Mouse (Mus musculus) spleen, postnatal 14 days (tissue): ENCODE measurements around the gene Adap2.
A peak's percentile ranks its signal among the peaks of the same experiment; 100 is the strongest.

ENCODE experiments used
- DNase-seq, 2 experiments: peaks; one replicate each; pipeline ENCODE4 v3.0.0; 2021 to 2022; ENCODE audit warnings: low spot score in 2 of 2

Adap2 gene

DNA sequence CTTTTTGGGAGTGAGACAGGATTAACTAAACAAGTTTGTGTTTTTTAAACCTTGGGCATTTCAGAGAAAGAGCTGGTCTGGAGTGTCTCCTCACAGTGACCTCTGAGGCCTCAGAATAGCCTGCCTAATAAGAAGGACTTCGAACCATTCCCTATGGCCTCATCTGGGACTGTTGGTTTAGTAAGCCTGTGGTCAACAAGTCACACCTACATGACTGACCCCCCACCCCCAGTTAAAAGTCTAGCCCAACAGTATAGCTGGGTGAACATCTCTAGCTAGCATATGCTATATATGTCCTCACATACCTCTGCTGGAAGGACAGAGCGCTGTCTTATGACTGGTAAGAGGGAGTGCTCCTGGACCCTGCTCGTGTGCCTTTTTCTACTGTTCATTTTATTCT is 45.4 kb downstream of the Adap2 start:
- DNase-seq: no peak

DNA sequence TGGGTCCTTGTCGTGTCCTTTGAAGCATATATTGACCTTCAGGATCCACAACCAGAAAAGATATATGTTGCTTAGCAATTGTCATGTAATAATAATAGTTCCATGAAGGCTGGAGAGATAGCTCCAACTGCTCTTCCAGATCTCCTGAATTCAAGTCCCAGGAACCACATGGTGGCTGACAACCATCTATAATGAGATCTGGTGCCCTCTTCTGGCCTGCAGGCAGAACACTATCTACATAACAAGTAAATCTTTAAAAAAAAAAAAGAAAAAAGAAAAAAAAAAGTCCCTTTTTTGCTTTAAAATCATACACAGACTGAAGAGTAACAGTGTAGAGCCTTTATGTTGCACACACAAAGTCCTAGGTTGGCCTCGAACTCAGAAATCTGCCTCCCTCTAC is 45.9 kb downstream of the Adap2 start:
- DNase-seq: no peak

DNA sequence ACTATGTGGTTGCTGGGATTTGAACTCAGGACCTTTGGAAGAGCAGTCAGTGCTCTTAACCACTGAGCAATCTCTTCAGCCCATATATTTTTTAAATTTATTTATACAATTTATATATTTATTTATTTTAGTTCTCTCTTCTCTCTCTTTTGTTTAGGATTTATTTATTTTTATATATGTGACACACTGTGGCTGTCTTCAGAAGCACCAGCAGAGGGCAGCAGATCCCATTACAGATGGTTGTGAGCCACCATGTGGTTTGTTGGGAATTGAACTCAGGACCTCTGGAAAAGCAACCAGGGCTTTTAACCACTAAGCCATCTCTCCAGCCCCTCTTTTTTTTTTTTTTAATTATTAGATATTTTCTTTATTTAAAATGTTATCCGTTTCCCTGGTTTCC is 46.4 kb downstream of the Adap2 start:
- DNase-seq: peak in 1 of 2 experiments; percentile 23

DNA sequence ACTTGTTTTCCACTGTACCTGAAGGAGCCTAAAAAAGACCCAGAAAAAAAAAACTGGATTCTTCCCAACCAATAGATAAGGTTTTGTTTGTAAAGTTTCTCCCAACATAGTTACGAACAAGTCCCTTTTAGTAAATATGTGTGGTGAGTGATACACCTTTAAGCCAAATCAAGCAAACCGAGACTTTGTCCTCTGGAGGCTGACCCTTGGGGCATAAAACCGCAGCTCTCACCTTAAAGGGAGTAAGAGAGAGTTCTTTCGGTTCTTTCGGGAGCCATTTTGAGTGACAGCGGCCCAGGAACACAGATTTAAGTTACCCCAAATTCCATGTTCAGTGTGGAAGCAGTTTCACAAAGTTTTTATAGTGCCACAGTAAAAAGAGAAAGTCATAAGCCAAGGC is 48.4 kb downstream of the Adap2 start:
- DNase-seq: no peak

DNA sequence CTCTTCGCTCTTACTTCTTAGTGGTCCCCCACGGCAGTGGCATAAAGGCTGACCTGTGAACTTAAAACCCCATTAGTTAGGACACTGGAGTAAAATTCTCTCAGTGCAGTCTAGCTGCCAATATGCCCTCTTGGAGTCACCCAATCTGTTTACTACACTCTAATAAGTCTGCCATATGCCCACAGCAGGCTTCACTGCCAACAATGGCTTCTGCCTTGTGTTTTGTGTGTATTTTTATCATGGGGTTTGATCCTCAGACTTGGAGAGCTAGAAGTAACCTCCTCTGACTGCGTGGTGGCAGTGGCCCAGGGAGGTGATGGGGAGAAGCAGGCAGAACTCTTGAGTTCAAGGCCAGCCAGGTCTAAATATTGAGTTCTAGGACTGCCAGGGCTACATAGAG is 50.1 kb downstream of the Adap2 start:
- DNase-seq: no peak

DNA sequence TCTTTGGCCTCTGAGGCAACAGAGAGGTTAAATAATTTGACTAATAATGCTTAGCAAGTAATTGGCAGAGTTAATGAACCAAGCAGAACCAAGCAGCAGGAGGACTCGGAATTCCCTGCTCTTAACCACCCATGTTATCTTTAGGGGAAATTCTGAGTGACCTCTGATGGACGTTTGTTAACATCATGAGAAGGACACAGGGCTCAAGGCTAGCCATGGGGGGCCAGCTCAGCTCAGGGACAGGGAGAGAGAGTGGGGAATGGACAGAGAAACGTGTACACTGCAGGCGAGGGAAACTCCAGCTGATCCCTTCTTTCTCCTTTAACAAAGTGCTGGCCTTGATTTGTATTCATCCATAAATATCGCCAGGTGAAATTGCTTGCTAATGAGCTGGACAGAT is 51.0 kb downstream of the Adap2 start:
- no peak for DNase-seq

DNA sequence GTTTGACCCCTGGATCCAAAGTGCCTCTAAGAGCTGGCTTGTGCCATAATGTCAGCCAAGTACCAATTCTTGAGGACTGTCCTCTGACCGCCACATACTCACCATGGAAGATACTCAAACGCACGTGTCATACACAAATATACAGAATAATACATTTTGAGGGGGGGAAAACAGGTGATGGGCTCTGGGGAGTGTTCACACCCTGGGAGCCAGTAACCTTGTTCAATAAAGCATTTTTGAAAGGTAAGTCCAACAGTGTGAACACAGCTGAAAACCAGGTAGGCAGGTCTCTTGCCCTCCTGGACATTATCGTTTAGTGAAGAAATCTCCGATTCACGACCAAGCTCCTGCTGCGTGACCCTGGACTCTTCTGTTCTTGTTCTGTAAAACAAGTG is 54.6 kb downstream of the Adap2 start:
- DNase-seq: no peak

DNA sequence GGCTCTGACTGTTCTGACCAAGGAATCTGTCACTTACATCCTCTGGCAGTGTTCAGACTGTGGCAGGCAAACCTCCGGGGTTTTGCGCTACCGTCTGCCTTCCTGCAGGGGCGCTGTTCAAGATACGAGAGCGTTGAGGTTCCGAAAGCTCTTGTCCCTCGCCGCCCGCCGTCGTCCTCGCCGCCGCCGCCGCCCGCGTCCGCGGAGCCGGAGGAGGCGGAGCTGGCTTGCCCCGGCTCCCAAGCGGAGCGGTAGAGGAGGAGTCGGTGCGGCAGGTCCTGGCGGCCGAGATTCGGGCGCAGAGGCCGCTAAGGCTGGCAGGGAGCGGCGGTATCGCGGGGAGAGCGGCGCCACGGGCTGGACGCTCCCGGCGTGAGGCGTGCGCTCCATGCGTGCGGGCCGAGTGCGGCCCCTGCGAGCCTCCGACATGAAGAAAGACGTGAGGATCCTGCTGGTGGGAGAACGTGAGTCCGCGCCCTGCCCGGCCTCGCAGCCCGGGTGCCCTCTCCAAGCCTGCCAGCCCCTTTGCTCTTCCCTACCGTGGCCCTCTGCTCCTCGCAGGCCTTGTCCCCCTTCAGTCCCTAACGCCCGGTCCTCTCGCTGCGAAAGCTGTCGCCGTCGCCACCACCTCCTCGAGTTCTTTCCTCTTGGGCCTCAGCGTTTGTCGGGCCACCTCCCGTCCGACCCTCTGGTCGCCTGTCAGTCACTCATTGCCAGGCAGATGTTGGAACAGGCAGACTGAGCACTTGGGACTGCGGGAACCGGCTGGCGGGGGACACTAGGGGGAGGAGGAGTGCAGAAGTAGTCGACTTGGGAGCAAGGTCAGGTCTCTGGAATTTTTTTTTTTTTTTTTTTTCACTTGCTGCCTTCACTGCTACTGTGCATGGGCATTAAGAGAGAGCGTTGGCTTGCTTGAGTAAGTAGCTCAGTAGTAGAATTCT is 55.2 kb downstream of the Adap2 start, which contains the start of gene Rhot1:
Gene Rhot1 (plus strand): TSS at position 160 of the 941 bp plus-strand sequence.
- DNase-seq: peak; percentile 94 to 98

DNA sequence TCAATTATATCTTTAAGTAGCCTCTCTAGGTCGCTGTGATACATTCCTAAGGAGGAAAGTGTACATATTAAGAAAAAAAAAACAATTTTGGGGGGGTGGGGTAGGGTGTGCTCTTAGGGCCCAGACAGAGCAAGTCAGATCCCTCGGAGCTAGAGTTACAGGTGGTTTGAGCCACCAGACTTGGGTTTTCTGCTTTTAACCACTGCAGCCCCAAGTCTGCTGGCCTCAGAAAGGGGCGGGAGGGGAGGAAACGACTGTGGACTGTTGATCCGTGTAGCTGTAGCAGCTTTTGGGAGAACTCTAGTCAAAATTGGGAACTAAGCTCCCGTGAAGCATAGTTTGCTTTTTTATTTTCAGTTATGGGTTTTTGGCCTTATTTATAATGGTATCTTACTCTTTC is 56.4 kb downstream of the Adap2 start:
- no peak for DNase-seq

DNA sequence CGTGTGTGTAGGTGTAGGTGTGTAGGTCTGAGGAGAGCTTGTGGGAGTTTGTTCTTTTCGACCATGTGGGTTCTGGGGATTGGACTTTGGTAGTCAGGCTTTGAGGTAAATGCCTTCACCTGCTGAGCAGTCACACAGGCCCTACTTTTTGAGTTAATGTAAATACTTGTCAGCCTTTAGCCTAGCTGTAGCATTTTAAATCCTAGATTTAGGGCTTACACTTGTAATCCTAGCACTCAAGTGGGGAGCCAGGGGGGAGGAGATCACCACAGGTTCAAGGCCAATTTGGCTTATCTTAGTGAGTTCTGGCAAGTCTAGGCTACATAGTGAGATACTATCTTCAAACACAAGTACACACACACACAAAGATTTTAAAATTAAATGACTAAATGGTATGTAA is 58.4 kb downstream of the Adap2 start:
- no peak for DNase-seq

DNA sequence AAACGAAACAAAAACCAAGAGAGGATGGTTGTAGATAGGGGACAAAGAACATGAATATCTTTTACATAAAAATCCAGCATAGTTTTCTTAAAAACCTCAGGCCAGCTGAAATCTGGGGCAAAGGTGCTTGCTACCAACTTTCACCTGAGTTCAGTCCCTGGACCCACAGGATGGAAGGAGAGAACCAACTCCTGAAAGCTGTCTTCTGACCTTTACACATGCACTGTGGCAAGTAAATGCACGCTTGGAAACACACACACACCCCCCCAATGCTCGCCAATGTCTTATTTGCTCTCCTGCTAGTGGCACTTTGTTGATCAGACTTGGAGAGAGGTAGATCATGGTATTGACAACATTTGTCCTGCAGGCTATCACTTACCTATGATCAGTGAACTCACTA is 61.4 kb downstream of the Adap2 start:
- DNase-seq: no peak

DNA sequence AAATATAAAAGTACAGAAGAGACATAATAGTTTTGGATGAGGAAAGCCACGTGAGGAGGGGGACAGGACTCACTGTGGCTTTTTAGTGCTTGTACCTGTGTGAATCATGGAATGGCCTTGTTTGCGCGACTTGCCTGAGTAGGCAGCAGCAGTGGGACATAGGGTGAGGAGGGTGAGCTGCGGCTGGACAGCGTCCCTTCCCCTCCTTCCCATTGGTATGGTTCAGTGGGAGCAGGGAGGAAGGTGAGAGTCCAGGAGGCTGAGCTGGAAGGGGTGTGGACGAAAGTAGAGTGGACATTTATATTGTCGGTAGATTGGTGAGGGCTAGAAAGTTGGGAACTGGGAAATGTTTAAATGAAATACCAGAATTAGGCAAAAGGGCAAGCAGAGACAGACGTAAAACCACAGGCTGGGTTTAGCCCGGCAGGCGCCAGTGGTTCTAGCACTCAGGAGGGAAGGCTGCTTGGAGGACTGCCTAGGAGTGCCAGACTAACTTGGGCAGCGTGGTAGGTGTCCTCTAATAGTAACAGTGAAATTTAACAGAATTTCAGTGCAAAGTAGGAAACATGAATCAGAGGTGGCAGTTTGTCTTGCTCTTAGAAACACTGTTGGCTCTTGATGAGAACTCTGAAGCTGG is 64.9 kb downstream of the Adap2 start:
- DNase-seq: no peak
